Mouse (Mus musculus): ENCODE measurements around the gene Dnhd1. TPM values are rescaled to one million over a fixed set of nuclear protein-coding genes. Genes with fewer than 3 reads are reported as not detected.

Dnhd1 gene
- polyA plus RNA-seq, 1 experiment from 2014 or later: 0.10 TPM

DNA sequence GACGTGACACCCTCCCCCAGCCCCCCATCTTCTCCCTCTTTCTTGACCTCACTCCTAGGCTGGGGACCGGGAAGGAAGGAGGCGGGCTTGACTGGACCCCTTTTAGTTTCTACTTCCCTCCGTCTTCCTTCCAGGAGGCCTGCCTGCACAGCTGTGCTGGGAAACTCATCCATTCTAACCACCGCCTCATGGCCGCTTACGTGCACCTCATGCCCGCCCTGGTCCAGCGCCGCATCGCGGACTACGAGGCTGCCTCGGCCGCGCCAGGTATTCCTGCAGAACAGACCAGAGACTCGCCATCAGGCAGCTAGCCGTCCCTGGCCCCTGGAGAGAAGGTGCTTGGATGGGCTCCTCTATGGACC is 9.8 kb upstream of the Dnhd1 start:
- no peaks in the 10 kb centered on the region for H3K27me3 ChIP-seq
- H3K9me3 ChIP-seq (replicated peaks): no peaks in the 10 kb centered on the region
- 0% methylated on average over 18 of the region's 18 CpGs for WGBS (ENCODE audit: insufficient replicate concordance)
- H3K27ac ChIP-seq (replicated peaks): peak overlapping the region; percentile 80
- H3K9ac ChIP-seq: peak overlapping the region; percentile 67
- ATAC-seq (ENCODE audit: insufficient read depth): peak; percentile 14
- H3K4me2 ChIP-seq: peak overlapping the region; percentile 96
- peaks cover 25% of the 10 kb centered on the region for H3K36me3 ChIP-seq (replicated peaks)
- peaks cover 34% of the 10 kb centered on the region for H3K4me1 ChIP-seq (replicated peaks)
- H3K4me3 ChIP-seq (replicated peaks): peak overlapping the region; percentile 76

GRCm38 (mm10) chr7:105641936-105642335 is 8.7 kb upstream of the Dnhd1 start:
- Histone ChIP-seq H3K36me3 (replicated peaks) (peaks cover 20% of the 10 kb centered on the region), H3K4me1 (replicated peaks) (peaks cover 30% of the 10 kb centered on the region), H3K27ac (replicated peaks) (0 out of 2 replicates have a peak overlapping the region, but pooled peaks have one; percentile 80), H3K9me3 (replicated peaks) (no peaks in the 10 kb centered on the region), H3K4me3 (replicated peaks) (no peak overlapping the region), H3K9ac (no peak overlapping the region), H3K4me2 (peak overlapping the region; percentile 96), H3K27me3 (no peaks in the 10 kb centered on the region)
- 46% methylated on average over 3 of the region's 3 CpGs for WGBS (ENCODE audit: insufficient replicate concordance)
- no peak for ATAC-seq (ENCODE audit: insufficient read depth)

- no peak for ATAC-seq (ENCODE audit: insufficient read depth)
- Histone ChIP-seq H3K4me2 (no peak overlapping the region), H3K27ac (replicated peaks) (no peak overlapping the region), H3K4me3 (replicated peaks) (no peak overlapping the region), H3K9ac (no peak overlapping the region), H3K4me1 (replicated peaks) (no peaks in the 10 kb centered on the region), H3K9me3 (replicated peaks) (no peaks in the 10 kb centered on the region), H3K36me3 (replicated peaks) (no peaks in the 10 kb centered on the region), H3K27me3 (no peaks in the 10 kb centered on the region)
- 29% methylated on average over 13 of the region's 13 CpGs for WGBS (ENCODE audit: insufficient replicate concordance)
These were observed 35.0 kb downstream of the Dnhd1 start for GRCm38 (mm10) chr7:105685541-105686197.

- no peak overlapping the region for H3K9ac ChIP-seq
- no peak for ATAC-seq (ENCODE audit: insufficient read depth)
- H3K4me1 ChIP-seq (replicated peaks): no peaks in the 10 kb centered on the region
- H3K4me2 ChIP-seq: no peak overlapping the region
- 23% methylated on average over 1 of the region's 1 CpGs for WGBS (ENCODE audit: insufficient replicate concordance)
- no peak overlapping the region for H3K4me3 ChIP-seq (replicated peaks)
- H3K9me3 ChIP-seq (replicated peaks): no peaks in the 10 kb centered on the region
- H3K27ac ChIP-seq (replicated peaks): no peak overlapping the region
- no peaks in the 10 kb centered on the region for H3K36me3 ChIP-seq (replicated peaks)
- H3K27me3 ChIP-seq: no peaks in the 10 kb centered on the region
These were observed 40.2 kb downstream of the Dnhd1 start for GRCm38 (mm10) chr7:105690875-105691274.

GRCm38 (mm10) chr7:105703184-105703583 is 52.6 kb downstream of the Dnhd1 start:
- no peak for ATAC-seq (ENCODE audit: insufficient read depth)
- Histone ChIP-seq H3K9me3 (replicated peaks) (no peaks in the 10 kb centered on the region), H3K27ac (replicated peaks) (no peak overlapping the region), H3K27me3 (no peaks in the 10 kb centered on the region), H3K4me3 (replicated peaks) (no peak overlapping the region), H3K9ac (no peak overlapping the region), H3K4me1 (replicated peaks) (no peaks in the 10 kb centered on the region), H3K36me3 (replicated peaks) (no peaks in the 10 kb centered on the region), H3K4me2 (no peak overlapping the region)
- WGBS (ENCODE audit: insufficient replicate concordance): 75% methylated on average over 16 of the region's 16 CpGs

DNA sequence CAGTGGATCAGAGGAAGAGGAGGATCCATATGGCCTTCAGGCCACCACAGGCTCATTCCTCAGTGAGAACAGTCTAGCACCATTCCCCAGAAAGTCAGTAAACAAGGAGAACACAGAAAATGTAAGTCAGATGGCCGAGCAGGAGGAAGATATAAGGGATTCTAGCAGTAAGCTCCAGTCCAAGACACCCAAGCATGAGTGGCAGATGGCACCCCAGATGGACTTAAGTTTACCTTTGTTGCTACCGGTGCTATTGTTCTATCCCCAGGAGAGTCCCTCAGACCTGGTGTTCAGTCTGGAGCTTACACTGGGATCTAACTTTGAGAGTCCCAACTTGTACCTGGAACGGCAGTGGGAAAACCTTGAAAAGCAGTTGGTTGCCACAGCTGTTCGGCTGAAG is 53.2 kb downstream of the Dnhd1 start:
- H3K9me3 ChIP-seq (replicated peaks): no peaks in the 10 kb centered on the region
- no peaks in the 10 kb centered on the region for H3K36me3 ChIP-seq (replicated peaks)
- H3K4me2 ChIP-seq: no peak overlapping the region
- no peak overlapping the region for H3K9ac ChIP-seq
- no peak overlapping the region for H3K4me3 ChIP-seq (replicated peaks)
- no peak for ATAC-seq (ENCODE audit: insufficient read depth)
- H3K27ac ChIP-seq (replicated peaks): no peak overlapping the region
- WGBS (ENCODE audit: insufficient replicate concordance): 64% methylated on average over 4 of the region's 4 CpGs
- H3K27me3 ChIP-seq: no peaks in the 10 kb centered on the region
- 0 out of 2 replicates have a peak, but pooled peaks cover 4% of the 10 kb centered on the region for H3K4me1 ChIP-seq (replicated peaks)

DNA sequence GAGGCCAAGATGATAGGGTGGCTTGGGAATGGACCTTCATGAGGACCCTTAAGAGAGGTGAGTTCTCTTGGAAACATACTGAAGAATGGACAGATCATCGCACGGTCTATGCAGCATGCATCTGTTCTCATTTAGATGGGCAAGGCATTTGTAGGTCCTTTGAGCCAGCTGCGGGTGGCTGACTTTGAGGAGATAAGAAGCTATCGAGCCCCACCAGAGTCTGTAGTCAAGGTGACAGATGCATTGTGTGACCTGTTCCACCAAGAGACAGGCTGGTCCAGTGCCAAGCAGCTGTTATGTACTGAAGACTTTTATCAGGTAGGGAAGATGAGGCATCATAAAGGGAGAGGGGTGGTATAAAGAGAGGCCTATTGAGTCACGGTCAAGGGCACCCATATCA is 58.1 kb downstream of the Dnhd1 start:
- ATAC-seq (ENCODE audit: insufficient read depth): peak; percentile 83
- no peak overlapping the region for H3K4me2 ChIP-seq
- no peaks in the 10 kb centered on the region for H3K9me3 ChIP-seq (replicated peaks)
- H3K4me1 ChIP-seq (replicated peaks): 0 out of 2 replicates have a peak, but pooled peaks cover 9% of the 10 kb centered on the region
- no peaks in the 10 kb centered on the region for H3K36me3 ChIP-seq (replicated peaks)
- no peak overlapping the region for H3K27ac ChIP-seq (replicated peaks)
- no peak overlapping the region for H3K4me3 ChIP-seq (replicated peaks)
- WGBS (ENCODE audit: insufficient replicate concordance): 55% methylated on average over 5 of the region's 5 CpGs
- H3K27me3 ChIP-seq: no peaks in the 10 kb centered on the region
- no peak overlapping the region for H3K9ac ChIP-seq

GRCm38 (mm10) chr7:105715366-105715765 is 64.7 kb downstream of the Dnhd1 start:
- H3K4me2 ChIP-seq: no peak overlapping the region
- H3K4me1 ChIP-seq (replicated peaks): no peaks in the 10 kb centered on the region
- H3K27me3 ChIP-seq: no peaks in the 10 kb centered on the region
- ATAC-seq (ENCODE audit: insufficient read depth): no peak
- no peaks in the 10 kb centered on the region for H3K9me3 ChIP-seq (replicated peaks)
- H3K9ac ChIP-seq: no peak overlapping the region
- H3K36me3 ChIP-seq (replicated peaks): no peaks in the 10 kb centered on the region
- no peak overlapping the region for H3K4me3 ChIP-seq (replicated peaks)
- H3K27ac ChIP-seq (replicated peaks): no peak overlapping the region
- WGBS (ENCODE audit: insufficient replicate concordance): 41% methylated on average over 3 of the region's 3 CpGs

DNA sequence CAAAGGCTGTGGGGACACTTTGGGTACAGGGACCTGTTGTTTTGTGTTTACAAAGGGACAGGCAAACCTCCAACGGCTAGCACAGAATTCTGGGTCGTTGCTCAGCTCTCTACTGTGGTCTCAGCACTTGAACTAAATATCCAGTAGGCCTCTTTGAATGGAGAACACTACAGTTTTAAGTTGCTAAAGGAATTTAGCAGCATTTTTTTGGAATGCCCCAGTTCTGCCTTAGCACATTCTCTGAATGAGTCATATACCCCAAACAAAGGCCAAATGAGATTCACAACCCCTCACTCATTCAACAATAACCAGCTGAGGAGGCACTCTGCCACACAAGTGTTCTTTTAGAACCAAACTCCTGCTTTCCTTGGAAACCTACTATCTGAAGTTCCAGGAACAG is 71.3 kb downstream of the Dnhd1 start:
- no peaks in the 10 kb centered on the region for H3K27me3 ChIP-seq
- no peaks in the 10 kb centered on the region for H3K9me3 ChIP-seq (replicated peaks)
- no peak overlapping the region for H3K4me3 ChIP-seq (replicated peaks)
- no peak overlapping the region for H3K27ac ChIP-seq (replicated peaks)
- H3K4me2 ChIP-seq: no peak overlapping the region
- 60% methylated on average over 2 of the region's 2 CpGs for WGBS (ENCODE audit: insufficient replicate concordance)
- H3K36me3 ChIP-seq (replicated peaks): no peaks in the 10 kb centered on the region
- ATAC-seq (ENCODE audit: insufficient read depth): no peak
- no peaks in the 10 kb centered on the region for H3K4me1 ChIP-seq (replicated peaks)
- no peak overlapping the region for H3K9ac ChIP-seq

GRCm38 (mm10) chr7:105726144-105726979 is 75.7 kb downstream of the Dnhd1 start:
- Histone ChIP-seq H3K27me3 (no peaks in the 10 kb centered on the region), H3K4me3 (replicated peaks) (no peak overlapping the region)
- ATAC-seq (ENCODE audit: insufficient read depth): peak; percentile 54; the same call in 1 of the 2 replicates

DNA sequence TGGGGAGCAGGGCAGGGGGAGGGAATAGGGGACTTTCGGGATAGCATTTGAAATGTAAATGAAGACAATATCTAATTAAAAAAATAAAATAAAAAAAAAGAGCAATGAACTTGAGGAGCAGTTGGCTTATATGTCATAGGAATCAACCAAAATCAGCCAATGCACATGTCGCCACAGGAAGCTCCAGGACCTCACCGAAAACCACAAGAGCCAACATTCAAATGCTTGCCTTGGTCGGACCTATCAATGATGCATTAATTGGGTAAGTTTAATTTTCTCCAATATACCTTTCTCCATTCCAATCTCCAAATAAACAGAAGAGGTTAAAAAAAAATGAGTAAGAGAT is 76.3 kb downstream of the Dnhd1 start:
- H3K36me3 ChIP-seq (replicated peaks): peaks cover 26% of the 10 kb centered on the region
- H3K4me1 ChIP-seq (replicated peaks): no peaks in the 10 kb centered on the region
- H3K27me3 ChIP-seq: no peaks in the 10 kb centered on the region
- H3K4me3 ChIP-seq (replicated peaks): no peak overlapping the region
- no peak for ATAC-seq (ENCODE audit: insufficient read depth)
- no peak overlapping the region for H3K9ac ChIP-seq
- no peak overlapping the region for H3K27ac ChIP-seq (replicated peaks)
- WGBS (ENCODE audit: insufficient replicate concordance): 55% methylated on average over 4 of the region's 4 CpGs
- H3K9me3 ChIP-seq (replicated peaks): no peaks in the 10 kb centered on the region
- H3K4me2 ChIP-seq: no peak overlapping the region

More at GRCm38 (mm10) chr7:105726144-105726979, 75.7 kb downstream of the Dnhd1 start:
- no peaks in the 10 kb centered on the region for H3K9me3 ChIP-seq (replicated peaks)
- peaks cover 20% of the 10 kb centered on the region for H3K36me3 ChIP-seq (replicated peaks)
- H3K9ac ChIP-seq: no peak overlapping the region
- H3K4me2 ChIP-seq: no peak overlapping the region
- H3K27ac ChIP-seq (replicated peaks): no peak overlapping the region
- no peaks in the 10 kb centered on the region for H3K4me1 ChIP-seq (replicated peaks)
- WGBS (ENCODE audit: insufficient replicate concordance): 71% methylated on average over 4 of the region's 4 CpGs

All from liver, embryonic 15.5 days (tissue).